Mouse (Mus musculus) midbrain, postnatal 0 days (tissue): ENCODE measurements around the gene H2al2c. TPM values are rescaled to one million over a fixed set of nuclear protein-coding genes. Genes with fewer than 3 reads are reported as not detected.
"Not testable (repeated sequence)": the region's sequence is repeated elsewhere in the genome, so short reads cannot be mapped to it uniquely, and the experiment has no call there.

Experiments
- ATAC-seq: fragments of 200-750 bp; cut with Nextera tagmentation; 2 replicates; pipeline ENCODE4 v1.8.0; 2017; ENCODE audit warnings: moderate number of reproducible peaks, mild to moderate bottlenecking, moderate TSS enrichment, moderate library complexity; ENCODE audit not compliant: low FRiP score
- DNase-seq: peaks from one replicate; pipeline ENCODE4 v3.0.0-alpha.2; 2015; ENCODE audit warnings: low spot score
- H3K27ac ChIP-seq: fragments of 300-500 bp; sonication (generic); 2 replicates; pipeline ENCODE4 v1.5.1; 2014; ENCODE audit warnings: low read depth, mild to moderate bottlenecking, low read length, mixed read lengths
- H3K27me3 ChIP-seq: fragments of 300-500 bp; sonication (generic); 2 replicates; pipeline ENCODE4 v1.6.1; 2014; ENCODE audit warnings: low read length, control low read depth, mixed read lengths; ENCODE audit not compliant: insufficient read depth
- H3K36me3 ChIP-seq: fragments of 300-500 bp; sonication (generic); 2 replicates; pipeline ENCODE4 v1.6.1; 2014; ENCODE audit warnings: low read length, control low read depth, mixed read lengths; ENCODE audit not compliant: insufficient read depth
- H3K4me1 ChIP-seq: fragments of 300-500 bp; sonication (generic); 2 replicates; pipeline ENCODE4 v1.6.1; 2014; ENCODE audit warnings: mild to moderate bottlenecking, control low read depth, antibody characterized with exemption, low read length, mixed read lengths; ENCODE audit not compliant: insufficient read depth
- H3K4me2 ChIP-seq: fragments of 300-500 bp; sonication (generic); 2 replicates; pipeline ENCODE4 v1.6.1; 2014; ENCODE audit warnings: low read depth, mild to moderate bottlenecking, low read length, mixed read lengths; ENCODE audit not compliant: poor library complexity, severe bottlenecking
- H3K4me3 ChIP-seq: fragments of 300-500 bp; sonication (generic); 2 replicates; pipeline ENCODE4 v1.5.1; 2014; ENCODE audit warnings: low read depth, mild to moderate bottlenecking, low read length, moderate library complexity
- H3K9ac ChIP-seq: fragments of 300-500 bp; sonication (generic); replicated peaks from 2 replicates; pipeline ENCODE4 v1.6.1; 2014; ENCODE audit warnings: mild to moderate bottlenecking, low read length, moderate library complexity, mixed read lengths; ENCODE audit not compliant: poor library complexity, severe bottlenecking
- H3K9me3 ChIP-seq: fragments of 300-500 bp; sonication (generic); 2 replicates; pipeline ENCODE4 v1.6.1; 2016; ENCODE audit warnings: low read length, control low read depth
- WGBS: fragments of 180-500 bp; shearing (Covaris S2); extraction: QIAGEN DNeasy Blood & Tissue Kit; methylation state at CpG from one replicate; pipeline ENCODE4 v1.1.7; 2014; 5-methylcytosine and 5-hydroxymethylcytosine counted together
- polyA plus RNA-seq: library from polyadenylated mRNA; unstranded; fragments of >200 nt; fragmentation: Nextera tagmentation; extraction: Ambion mirVana; gene quantifications from 2 replicates; pipeline ENCODE4 v1.2.1, GENCODE M21; 2015
- total RNA-seq: library from RNA; depleted of rRNA; stranded (reverse); fragments of >200 nt; gene quantifications from 2 replicates; pipeline ENCODE4 v1.2.3, GENCODE M21; 2014; rRNA removed

H2al2c gene
- total RNA-seq (not detected in 2 replicates), polyA plus RNA-seq (not detected in 2 replicates)

DNA sequence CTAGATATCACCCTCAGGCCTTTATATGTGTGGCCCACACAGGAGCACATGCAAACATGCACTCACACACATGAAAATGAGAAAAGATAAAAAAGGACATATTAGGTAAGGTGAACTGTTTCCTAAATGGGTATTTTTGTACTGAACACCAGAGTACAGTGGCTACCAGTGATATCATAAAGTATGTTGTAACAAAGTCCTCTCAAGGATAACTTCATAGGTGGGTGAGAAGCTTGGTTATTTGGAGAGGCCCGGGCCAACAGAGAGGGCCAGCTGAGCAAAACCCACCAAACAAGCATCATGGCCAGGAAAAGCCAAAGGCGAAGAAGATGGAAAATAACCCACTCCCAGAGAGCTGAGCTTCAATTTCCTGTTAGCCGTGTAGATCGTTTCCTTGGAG is at the start of gene H2al2c:
H2al2c (plus strand) TSS at position 301 of the 400 bp plus-strand sequence.
- H3K4me3 ChIP-seq, H3K27me3 ChIP-seq, H3K9ac ChIP-seq, H3K4me2 ChIP-seq, H3K36me3 ChIP-seq, H3K9me3 ChIP-seq, ATAC-seq, H3K4me1 ChIP-seq, DNase-seq, H3K27ac ChIP-seq: not testable (repeated sequence)
- WGBS: no CpG with 5 or more reads among the region's 4 CpGs

Other genes with a start within 250 kb of the H2al2c start
- gene Sry, start 64.6 kb downstream of the H2al2c start, total RNA-seq: not detected in 2 replicates
- not detected in 2 replicates for gene Sry, start 64.6 kb downstream of the H2al2c start, polyA plus RNA-seq
- not detected in 2 replicates for gene H2al2b, start 121.6 kb downstream of the H2al2c start, total RNA-seq
- gene H2al2b, start 121.6 kb downstream of the H2al2c start, polyA plus RNA-seq: not detected in 2 replicates
- not detected in 2 replicates for gene Gm4064, start 197.1 kb downstream of the H2al2c start, total RNA-seq
- gene Gm4064, start 197.1 kb downstream of the H2al2c start, polyA plus RNA-seq: not detected in 2 replicates
- not detected in 2 replicates for gene Rbmy, start 231.6 kb downstream of the H2al2c start, total RNA-seq
- gene Rbmy, start 231.6 kb downstream of the H2al2c start, polyA plus RNA-seq: not detected in 2 replicates
- gene Gm10256, start 231.6 kb downstream of the H2al2c start, total RNA-seq: not detected in 2 replicates
- not detected in 2 replicates for gene Gm10256, start 231.6 kb downstream of the H2al2c start, polyA plus RNA-seq